Mouse (Mus musculus): ENCODE results near the gene Cdt1. TPM values are rescaled to one million over a fixed set of nuclear protein-coding genes. Genes with fewer than 3 reads are reported as not detected.

Cdt1 gene
- total and polyA plus RNA-seq, 3 experiments: 5.0 to 19.9 (median 7.0) TPM

DNA sequence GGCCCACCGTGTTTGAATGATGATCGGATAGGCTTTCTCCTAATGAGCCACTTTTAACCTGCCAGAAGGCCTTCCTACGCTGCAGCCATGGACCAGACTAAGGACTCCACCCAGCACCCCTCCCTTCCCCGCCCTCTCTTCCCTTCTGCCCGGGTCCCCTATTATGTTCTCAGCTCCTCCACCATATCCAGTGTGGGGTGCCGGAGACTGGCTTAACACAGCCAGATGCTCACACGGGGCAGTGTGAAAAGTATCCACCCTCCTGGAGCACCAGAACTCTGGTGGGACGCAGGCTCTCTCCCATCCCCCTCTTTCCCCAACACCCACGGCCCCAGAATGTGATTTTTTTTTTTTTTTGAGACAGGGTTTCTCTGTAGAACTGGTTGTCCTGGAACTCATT is 5.8 kb downstream of the Cdt1 start:
- DNase-seq: no peak

DNA sequence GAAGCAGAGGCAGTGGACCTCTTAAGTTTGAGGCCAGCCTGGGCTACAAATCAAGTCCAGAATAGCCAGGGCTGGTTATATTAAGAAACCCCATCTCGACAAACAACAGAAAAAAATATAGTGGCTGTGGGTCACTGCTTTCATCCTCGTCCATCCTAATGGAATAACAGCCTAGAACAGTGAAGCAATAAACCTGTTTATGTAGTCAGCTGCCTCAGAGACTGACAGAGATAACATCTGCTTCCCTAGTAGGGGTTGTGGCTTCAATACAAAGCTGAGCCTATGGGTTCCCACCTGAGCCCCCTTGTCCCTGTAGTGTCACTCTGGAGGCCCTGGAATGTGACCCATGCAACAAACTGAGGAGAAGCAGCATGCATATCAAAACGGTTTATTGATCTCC is 6.4 kb downstream of the Cdt1 start:
- DNase-seq: no peak

- DNase-seq: no peak
Observed at GRCm38 (mm10) chr8:122574667-122575251, 6.9 kb downstream of the Cdt1 start.

DNA sequence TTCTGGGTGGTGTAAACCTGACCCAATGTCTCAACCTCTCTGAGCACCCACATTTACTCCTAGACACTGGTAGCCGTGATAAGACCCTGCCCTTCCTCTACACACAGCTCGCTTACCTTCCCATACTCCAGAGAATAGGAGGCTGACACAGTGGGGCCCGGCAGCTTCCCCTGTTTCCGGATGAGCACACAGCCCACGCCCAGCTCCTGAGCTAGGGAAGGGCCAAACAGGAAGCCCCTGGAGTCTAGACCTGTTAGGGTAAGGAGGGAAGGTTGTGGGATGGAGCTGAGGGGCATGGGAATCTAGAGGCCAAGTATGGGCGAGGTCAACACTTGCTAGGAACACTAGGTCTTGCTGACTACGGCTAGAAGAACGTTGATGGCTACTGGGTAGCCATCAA is 7.5 kb downstream of the Cdt1 start:
- no peak for DNase-seq

- peak; percentile 24 for DNase-seq
Observed at GRCm38 (mm10) chr8:122575735-122576647, 8.2 kb downstream of the Cdt1 start.

- DNase-seq: peak; percentile 97
Observed at GRCm38 (mm10) chr8:122576648-122577022, 8.8 kb downstream of the Cdt1 start, which contains the start of gene Aprt. Aprt (minus strand) TSS chr8:122576909.

DNA sequence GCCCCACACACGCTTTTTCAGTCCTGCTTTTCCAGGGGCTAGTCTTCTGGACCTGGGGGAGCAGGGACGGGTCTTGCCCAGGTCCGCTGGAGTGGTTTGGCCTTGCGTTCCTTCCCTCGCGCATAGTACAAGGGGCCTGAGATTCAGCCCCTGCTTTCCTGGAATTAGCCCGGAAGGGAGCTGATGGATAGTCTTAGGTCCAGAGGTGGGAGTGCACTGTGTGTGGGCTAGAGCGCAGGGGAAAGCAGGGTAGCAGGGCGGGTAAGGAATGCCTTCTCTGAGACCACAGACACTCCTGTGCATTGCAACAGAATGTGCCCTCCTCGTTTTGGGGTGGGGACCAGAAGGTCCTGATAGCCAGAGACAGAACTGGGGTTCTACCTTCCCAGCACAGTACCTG is 9.3 kb downstream of the Cdt1 start:
- DNase-seq: no peak

GRCm38 (mm10) chr8:122579196-122579595 is 11.4 kb downstream of the Cdt1 start:
- DNase-seq: no peak

DNA sequence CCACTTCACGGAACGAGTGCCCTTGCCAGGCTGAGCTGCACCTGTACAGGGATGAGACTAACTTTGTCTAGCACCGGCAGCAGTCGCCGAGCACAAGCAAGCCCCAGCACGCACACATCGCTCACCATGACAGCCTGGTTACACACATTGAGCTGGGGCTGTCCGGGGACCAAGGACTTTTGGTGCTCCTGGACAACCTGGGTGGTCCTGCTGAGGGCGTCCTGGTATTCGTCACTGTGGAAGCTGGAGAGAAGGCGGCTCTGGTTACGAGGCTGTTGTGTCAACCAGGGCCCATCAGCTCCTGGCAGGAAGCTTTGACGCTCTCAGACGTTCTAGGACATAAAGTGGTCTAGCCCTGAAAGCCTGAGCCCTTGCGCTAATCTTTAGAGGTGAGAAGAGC is 13.1 kb downstream of the Cdt1 start:
- DNase-seq: no peak

GRCm38 (mm10) chr8:122584981-122585380 is 17.2 kb downstream of the Cdt1 start:
- no peak for DNase-seq

GRCm38 (mm10) chr8:122585411-122585891 is 17.6 kb downstream of the Cdt1 start:
- peak; percentile 62 for DNase-seq

DNA sequence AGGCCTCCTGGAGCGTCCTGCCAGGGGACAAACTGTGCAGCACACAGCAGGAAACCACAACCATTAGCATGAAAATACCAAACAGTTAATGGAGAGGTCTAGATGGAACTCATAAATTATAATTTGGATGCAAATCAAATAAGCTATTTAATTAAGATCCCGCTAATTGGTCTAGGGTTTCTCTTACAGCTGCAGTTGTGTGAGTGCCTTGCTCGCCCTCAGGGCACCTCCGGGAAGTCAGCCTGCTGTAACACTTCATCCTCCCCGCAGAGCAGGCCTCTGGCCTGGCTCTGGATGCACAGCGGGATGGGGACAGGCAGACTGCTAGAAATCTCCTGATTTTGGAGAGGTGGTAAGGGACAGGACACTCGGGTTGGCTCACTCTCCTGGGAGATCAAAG is 18.4 kb downstream of the Cdt1 start:
- DNase-seq: peak; percentile 14

DNA sequence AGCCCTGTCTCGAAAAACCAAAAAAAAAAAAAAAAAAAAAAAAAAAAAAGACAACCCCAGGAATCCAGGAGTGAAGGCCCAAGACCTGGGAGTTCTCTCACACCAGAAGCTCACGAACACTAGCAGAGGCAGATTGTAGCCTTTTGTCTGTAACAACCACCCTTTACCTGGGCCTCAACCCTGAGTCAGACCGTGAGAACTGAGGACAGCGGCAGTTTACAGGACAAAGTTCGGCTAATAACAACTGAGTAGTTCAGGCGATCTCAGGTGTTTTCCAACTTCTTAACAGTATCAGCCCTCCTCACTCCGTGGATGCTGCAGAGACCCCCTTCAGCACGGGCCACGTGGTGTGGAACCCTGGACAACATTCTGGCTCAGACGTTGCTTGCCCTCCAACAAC is 18.9 kb downstream of the Cdt1 start:
- DNase-seq: no peak

DNA sequence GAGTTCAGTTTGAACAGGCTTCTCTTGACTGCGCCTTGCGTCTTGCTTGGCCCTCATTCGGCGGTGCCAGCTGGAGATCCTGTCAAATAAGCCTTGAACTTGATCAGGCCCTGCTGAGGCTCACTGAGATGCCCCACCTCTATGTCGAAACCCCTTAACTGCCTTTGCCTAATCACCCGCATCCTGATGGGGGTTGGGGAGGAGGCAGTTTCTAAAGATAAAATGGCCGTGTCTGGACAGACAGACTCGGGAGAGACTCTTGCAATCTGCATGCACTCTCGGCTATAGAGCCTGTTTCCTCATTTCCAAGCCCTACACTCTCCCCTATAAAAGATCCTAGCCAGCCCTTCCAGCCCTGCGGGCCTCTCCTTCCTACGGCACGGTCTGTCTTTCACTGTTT is 25.4 kb downstream of the Cdt1 start:
- DNase-seq: no peak

GRCm38 (mm10) chr8:122593783-122594507 is 26.1 kb downstream of the Cdt1 start:
- DNase-seq: no peak

GRCm38 (mm10) chr8:122596031-122596430 is 28.2 kb downstream of the Cdt1 start:
- DNase-seq: no peak

DNA sequence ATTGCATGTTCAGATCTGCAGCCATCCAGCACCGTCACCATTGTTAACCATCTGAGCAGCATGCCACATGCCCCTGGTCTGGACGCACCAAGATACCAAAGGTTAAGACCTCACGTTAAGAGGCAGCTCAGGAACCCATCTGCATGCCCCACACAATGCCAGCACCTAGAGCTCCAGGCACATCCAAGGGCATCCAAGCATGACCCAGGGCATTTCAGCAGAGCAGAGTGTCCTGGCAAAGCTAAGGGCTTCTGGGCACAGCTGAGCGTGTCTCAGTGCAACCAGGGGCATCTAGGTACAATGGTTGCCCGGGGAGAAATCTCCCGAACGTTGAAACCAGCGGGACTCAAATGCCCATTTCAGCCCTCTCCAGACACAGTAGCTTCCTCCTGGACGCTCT is 32.9 kb downstream of the Cdt1 start:
- DNase-seq: no peak

GRCm38 (mm10) chr8:122604640-122605039 is 36.8 kb downstream of the Cdt1 start:
- no peak for DNase-seq

DNA sequence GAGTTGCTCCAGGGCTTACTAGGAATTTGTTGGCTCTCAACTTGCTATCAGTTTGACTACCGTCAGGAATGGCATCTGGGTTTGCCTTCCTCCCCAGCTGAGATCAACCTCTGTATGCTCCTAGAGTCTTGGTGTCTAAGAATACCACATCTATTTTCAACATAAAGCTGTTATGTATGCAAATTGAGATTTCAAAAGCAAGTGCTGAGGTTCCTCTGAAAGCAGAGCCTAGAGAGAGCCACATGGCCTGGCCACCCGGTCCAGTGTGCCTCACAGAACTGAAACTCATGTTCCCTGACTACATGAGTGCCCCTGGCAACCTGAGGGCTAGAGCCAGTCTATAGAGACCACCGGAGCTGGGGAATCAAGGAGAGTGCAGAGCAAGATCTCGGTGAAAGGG is 37.6 kb downstream of the Cdt1 start:
- DNase-seq: no peak

DNA sequence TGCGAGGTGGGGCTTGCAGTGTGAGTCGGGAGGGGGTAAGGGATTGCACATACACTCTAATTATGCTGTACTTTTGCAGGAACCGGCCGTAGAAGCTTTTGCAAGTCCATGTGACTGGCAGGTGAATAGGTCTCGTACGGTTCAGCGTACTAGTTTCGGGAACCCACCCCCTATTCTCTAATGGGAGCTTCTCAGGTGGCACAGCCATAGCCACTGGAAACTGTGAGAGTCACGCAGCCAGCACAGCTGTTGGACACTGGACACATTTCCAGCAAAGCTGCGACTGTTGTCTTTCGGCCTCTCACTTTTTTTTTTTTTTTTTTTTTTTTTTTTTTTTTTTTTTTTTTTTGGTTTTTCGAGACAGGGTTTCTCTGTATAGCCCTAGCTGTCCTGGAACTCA is 39.0 kb downstream of the Cdt1 start:
- no peak for DNase-seq

DNA sequence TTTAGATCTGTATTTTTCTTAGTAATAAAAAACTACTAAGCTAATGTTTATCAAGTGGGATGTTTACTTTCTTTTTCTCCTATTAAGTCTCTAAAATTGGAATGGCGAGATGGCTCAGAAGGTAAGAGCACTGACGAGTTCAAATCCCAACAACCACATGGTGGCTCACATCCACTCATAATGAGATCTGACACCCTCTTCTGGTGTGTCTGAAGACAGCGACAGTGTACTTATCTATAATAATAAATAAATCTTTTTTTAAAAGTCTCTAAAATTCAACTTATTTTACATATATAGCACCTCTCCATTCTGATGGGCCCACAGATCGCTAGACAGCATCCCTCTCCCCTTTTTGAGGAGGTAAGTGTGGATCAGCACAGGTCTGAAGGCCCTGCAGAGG is 42.4 kb downstream of the Cdt1 start:
- no peak for DNase-seq

GRCm38 (mm10) chr8:122610612-122611277 is 42.9 kb downstream of the Cdt1 start:
- no peak for DNase-seq

Data from adrenal gland, adult 2 months (tissue).